Mouse (Mus musculus): ENCODE measurements around the gene Fance.
"Not testable (repeated sequence)": the region's sequence is repeated elsewhere in the genome, so short reads cannot be mapped to it uniquely, and the experiment has no call there.

The Fance gene

DNA sequence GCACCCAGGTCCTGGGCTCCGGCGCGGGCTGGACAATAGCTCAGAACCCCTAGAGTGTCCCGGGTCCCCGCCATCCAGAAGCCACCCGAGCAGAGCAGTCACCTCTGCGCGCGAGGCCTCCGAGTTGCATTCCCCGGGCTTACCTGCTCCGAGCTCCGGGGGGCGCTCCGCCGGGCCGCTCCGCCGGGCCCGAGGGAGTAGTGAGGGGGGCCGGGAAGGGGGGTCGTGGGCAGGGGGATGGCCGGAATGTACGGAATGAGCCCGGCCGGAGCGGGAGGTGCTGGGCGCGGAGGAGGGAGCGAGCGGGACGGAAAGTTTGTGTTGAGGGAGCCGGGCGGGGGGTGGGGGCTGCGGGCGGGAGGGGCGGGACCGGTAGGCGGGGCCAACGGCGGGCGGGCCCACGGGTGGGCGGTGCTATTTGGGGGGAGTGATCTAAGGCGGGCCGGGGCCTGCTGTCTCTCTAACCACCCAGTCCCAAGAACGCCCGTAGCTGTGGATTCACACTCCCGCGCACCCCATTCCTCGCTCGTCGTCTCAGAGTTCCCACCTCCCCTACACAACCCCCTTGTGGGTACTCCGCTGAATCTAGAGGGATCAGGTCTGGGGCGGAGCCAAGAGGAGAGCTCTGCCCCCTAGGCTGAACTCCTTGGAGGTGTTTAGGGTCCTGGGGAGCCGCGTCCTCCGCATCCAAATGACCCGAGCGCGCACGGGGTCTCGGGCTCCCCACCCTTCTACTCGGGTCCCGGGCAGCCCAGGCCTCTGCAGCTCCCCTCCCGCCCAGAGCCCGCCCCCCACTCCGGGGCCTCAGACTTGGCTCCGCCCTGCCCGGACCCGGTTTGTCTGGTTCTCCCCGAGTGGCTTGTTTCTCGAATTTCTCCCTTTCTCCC lies 37.4 kb downstream of the Fance start, which contains the start of gene Tead3:
Tead3 (minus strand) TSS at position 352 of the 887 bp plus-strand sequence.
- DNase-seq, result peak; percentile 89

DNA sequence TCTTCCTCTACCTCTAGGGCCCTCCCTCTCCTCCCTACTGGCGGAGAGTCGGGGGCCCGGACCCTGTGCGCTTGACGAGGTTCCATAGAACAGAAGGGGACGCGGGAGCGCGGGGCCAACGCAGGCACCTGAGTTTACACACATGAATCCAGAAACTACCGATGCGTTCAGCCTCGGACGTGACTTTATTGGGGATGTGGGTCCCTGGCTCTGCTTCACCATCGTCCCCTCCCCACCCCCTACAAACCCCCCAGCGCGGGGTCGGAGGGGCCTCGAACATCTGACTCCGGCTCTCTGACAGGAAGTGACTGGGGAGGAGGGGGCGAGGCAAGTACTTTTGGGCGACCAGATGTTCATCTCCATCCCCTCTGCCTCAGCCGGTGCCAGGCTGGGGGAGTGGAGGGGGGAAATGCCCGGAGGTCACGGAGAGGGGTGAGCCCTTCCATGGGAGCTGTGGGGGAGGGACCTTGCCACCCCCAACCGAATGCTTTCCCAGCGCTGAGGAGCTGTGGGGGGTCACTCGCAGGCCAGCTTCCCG lies 38.1 kb downstream of the Fance start:
- DNase-seq, result no peak

DNA sequence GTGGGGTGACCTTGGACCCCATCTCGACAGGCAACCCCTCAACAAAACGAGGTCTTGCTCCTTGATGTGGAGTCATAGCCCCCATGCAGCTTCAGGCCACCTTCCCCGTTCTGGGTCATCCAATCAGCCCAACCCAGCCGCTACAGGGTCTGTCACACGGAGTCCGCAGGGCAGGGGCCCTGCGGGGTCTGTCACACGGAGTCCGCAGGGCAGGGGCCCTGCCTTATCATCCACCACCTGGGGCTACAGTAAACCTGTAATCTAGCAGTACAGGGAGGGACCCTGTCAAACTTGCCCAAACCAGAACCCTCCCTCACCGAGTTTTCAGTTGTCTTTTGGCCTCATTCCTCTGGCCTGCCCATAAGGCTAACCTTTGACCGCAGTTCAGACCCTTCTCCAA lies 38.7 kb downstream of the Fance start:
- no peak for DNase-seq

DNA sequence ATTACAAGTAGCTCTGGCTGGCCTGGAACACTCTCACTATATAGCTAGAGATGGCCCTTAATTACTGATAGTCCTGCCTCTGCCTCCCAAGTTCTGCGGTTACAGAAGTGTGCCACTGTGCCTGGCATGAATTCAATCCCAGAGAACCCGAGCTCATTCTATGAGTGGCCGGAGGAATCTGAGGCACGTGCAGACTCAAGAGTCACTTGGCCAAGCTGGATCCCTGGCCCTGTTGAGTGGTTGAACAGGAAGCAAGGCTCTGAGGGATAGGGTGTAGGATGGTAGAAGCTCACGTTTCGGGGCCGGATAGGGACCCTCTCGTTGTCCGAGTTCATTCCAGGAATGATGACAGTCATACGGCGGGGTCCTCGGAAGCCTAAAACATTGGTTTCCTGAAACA lies 42.6 kb downstream of the Fance start:
- DNase-seq, result no peak

DNA sequence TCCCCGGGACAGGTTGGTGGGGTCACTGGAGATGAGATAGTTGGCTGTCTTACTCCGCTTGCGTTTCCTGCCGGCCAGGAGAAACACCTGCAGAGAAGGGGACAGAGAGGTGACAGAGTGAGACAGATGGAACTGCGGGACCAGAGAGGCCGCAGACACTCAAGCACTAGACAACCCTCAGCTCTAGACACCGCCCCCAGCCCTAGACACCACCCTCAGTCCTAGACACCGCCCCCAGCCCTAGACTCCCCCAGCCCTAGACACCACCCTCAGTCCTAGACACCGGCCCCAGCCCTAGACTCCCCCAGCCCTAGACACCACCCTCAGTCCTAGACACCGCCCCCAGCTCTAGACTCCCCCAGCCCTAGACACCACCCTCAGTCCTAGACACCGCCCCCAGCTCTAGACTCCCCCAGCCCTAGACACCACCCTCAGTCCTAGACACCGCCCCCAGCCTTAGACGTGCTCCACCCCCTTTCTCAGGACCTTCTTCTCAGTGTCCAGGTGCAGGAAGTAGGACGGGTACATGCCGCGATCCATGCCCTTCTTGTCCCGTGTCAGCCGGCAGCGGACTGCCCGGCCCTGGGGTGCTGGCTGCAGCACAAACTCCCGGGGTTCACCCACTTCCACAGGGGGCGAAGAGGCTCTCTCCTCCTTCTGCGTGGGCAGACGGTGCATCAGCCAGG lies 45.4 kb downstream of the Fance start:
- DNase-seq, result not testable (repeated sequence)

DNA sequence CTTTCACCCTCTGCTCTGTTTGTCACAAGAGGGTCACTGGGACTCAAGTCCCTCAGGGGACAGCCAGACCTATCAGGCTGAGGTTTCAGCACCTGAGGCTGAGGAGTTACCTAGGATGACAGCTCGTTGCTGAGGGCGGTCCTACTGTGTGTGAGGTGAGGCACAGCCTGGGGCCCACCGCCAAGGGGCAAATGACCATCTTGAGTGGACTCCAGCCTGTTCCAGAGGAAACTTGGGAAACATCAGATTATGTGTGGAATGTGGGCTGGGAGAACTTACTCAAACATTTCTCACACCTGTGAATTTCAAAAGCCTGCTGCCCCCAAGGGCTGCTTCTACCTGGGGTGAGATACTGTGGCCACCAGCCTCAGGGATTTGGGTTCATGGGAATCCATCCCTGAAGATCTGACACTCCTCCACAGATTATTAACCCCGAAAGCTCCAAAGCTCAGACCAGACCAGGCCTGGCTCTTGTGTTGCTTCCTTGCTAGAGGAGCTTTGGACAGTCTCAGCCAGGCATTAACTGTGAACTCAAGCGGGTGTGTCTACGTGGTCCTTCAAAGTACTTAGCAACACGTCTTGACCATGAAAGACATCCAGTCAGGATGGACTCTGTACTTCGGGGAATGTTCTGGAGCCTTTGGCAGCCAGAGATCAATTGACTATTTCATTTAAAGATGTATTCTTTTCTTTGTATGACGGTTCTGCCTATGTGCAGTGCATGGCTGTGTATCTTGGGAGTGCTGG lies 47.4 kb downstream of the Fance start:
- DNase-seq, result no peak

DNA sequence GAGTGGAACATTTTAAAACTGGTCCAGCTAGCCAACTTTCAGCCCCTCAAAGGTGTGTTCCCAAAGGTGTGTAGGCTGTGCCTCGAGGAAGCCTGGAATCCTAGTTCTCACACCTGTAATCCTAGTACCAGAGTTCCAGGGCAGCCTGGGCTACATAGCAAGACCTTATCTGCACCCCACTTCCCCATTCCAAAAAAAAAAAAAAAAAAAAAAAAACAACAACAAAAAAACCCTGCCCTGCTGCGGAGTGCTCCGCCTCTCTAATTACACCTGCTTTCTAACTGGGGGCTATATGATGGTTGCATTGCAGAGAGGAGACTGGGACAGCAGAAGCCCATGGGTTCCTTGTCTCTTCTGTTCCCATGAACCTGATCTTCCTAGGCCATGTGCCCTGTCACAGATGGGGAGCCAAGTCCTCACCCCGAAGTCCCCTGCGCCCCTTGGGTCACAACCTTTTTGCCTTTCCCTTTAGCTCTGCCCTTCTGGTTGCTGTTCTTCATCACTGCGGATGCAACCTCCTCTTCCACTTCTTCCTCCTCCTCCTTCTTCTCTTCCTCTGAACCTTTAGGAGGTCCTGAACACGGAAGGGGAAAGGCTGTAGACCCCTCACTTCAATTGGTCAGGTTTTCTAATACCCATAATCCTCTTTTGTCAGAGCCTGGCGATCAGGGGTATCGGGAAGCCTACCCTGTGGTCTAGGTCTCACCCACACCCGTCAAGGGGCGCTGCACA lies 48.8 kb downstream of the Fance start:
- no peak for DNase-seq

DNA sequence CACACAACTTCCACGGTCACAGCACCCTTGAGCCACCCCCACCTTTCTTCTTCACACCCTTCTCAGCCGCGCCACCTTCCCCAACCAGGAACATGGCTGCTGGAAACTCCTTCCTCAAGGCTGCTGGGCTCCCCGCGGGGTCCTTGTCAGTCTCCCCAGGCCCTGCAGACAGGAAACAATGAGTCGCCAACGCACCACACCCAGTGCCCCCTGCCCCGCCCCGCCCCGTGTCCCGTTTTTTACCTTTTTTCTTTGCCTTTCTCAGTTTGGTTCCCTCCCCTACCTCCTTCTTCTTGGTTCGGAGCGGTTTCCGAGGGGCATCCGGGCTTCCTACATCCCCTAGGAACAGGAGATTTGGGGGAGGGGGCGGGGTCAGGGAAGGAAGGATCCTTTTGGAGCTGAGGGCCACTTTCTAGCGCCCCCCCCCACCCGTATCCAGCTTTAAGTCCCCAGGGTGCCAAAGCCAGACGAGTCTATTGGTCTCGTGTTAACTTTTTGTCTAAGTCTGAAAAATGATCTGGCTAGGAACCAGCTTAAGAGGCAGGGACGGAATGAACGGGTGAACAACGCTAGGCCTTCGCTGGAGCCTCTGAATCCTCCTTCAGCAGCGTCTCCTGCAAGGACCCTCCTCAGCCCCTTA lies 49.5 kb downstream of the Fance start:
- peak; percentile 59 for DNase-seq

DNA sequence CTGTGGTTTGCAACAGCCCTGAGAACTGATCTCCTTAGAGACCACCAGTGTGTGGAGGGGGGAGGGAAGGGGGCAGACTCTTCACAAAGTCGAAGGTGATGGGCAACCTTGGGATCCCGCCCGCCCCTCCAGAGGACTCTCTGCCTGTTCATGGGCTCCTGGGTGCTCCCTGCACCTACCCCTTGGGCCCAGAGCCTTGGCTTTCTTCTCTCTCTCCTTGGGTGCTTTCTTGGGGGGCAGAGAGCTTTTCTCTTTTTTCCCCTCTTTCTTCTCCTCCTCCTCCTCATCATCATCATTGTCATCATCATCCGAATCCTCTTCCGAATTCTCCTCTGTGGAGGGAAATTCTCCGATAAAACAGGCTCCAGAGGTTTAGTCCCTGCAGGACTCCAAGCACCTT lies 50.2 kb downstream of the Fance start:
- DNase-seq, result no peak

DNA sequence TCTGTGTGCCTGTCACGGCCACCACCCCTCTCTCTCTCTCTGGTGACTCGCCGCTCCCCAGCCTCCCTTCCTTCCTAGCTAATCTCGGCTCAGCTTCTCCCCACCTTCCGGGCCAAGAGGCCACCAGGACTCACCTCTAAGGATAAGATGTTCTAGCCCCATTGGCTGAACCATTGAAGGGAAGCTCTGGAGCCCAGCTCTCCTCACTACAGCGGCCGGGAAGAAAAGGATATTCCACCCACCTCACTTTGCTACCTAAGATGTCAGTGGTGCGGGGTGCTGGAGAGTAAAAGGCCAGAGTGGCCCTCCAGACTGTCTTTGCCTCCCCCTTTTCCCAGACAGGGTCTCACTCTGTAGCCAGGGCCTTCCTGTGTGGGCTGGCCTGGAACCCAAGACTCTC lies 51.8 kb downstream of the Fance start, which contains the start of gene Tulp1:
Tulp1 (minus strand) TSS at position 101 of the 400 bp plus-strand sequence.
- no peak for DNase-seq

DNA sequence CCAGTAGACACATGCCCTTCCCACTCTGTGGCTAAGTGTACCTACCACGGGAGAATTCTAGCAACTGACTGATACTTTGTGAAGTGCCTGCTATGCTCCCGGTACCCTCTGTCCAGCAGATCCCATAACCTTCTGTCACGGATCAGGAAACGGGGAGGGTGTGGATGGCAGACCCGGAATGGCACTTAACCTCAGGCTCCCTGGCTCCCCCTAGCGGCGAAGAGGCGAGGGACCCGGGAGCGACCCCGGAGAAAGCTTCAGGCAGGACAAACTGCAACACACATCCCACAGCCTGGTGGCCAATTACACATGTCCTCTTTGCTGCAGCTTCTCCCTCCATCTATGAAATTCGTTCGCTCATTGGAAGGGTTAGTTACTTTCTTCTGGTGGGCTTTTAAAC lies 55.1 kb downstream of the Fance start:
- peak; percentile 84 for DNase-seq

DNA sequence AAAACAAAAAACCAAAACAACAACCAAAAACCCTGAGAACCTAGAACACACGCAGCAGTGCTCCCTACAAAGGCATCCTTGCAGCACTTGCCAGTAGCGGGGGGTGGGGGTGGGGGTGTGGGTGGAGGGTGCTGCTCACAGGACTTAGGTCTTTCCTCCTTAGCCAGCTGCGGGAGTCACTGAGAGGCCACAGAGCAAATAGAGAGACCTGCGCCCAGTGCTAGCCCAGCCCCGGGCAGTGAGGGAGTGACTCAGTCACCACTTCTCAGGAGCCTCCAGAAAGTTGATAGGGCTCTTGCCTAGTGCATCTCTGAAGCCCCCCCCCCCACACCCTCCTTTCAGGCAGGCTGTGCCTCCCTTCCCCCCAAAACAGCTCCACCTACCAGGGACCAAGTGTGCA lies 55.7 kb downstream of the Fance start:
- no peak for DNase-seq

DNA sequence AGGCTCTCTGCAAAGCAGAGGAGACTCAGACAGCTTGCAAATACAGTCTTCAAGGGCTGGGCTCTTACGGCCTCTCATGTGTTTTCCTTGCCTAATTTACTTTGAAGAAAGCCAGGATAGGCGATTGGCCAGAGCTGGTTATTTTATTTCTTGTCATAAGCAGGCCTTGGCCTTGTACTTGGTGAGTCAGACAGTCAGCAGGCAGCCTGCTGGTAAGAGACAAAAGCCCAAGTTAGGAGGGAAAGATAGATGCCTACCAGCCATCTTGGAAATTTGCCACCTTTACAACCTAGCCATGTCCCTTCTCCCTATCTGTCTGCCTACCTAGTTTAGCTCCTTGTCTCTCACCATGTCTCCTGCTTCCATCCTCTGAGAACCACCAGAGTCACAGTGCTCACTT lies 58.0 kb downstream of the Fance start:
- no peak for DNase-seq

DNA sequence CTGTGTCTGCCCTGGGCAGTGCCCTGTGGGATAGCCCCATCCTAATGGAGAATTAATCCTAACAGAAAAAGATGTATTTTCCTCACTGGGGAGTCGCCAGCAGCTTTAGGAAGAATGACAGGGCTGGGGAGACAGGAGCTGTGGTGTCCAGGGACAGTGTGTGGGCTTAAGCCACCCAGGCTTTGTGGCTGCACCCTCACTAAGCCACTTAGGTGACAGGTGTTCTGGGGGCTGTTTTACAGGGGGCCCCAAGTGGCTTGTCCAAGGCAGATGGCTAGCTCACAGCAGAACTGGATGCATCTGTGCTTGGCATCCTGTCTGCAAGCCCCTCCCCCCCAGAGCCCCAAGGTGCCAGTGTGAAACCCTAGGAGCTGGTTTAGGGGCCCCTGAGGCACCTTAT lies 58.6 kb downstream of the Fance start:
- no peak for DNase-seq

DNA sequence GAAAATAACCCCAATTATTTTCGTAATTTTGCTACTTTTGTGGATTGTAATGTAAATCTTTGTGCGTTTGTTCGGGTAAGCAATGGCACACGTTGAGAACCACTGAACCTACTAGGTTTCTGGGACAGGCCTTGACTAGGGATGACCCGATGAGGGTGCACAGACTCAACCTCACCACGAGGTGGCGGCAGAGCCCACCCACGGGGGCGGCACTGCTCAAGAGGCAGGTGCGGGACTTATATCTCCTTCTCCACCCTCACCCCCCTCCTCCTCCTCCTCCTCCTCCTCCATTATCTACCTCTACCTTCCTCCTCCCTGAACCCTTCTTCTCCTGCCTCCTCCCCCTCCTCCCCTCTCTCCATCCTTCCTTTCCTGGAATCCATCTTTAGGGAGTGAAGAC lies 60.5 kb downstream of the Fance start:
- DNase-seq, result peak; percentile 68

DNA sequence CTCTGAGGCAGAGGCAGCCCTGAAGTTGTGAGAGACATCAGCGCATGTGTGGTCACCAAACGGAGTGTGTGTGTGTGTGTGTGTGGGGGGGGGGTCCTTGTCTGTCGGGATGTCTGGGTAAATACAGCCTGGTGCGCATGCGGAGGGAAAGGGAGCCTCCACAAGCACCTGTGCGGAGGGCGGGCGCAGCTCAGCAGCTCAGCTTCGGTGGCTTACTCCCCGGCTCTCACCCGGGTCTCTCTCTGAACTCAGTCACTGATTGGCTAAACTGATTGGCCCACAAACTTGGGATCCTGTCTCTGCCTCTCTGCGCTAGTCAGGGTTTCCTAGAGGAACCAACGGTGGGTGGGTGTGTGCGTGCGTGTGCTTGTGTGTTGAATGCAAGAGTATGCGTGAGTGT lies 61.2 kb downstream of the Fance start:
- no peak for DNase-seq

DNA sequence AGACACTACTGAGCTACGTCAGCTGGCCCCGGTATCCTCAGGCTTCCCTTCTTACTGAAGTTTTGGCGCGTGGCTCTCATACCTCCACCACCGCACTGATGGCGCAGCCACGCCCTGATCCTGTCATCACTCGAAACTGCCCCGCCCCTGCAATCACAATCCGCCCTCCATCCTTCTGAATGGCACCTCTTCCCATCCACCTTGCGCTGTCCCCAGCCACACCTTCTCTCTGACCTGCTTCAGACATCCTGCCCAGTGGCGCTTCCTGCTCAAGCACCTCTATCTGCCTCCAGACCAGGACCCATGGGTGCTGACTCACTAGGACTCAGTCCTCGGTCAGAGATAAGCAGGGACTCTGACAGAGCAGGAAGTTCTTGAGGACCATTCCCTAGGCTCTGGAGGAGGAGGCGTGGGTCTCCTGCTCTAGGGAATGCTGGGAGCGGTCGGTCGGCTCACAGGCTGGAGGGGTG lies 62.3 kb downstream of the Fance start:
- DNase-seq, result no peak
